Mouse (Mus musculus) brain, embryonic 14.5 days (tissue): Measurements from ENCODE around the gene Fam43a.

ENCODE experiments used
- CTCF ChIP-seq: fragments of 200-500 bp; IDR thresholded peaks from 2 replicates; pipeline ENCODE4 v1.5.1; 2012; ENCODE audit warnings: inconsistent platforms, mild to moderate bottlenecking, moderate library complexity, borderline replicate concordance; ENCODE audit not compliant: insufficient read depth, insufficient read length; ENCODE audit errors: extremely low read depth
- POLR2A ChIP-seq: fragments of 200-500 bp; IDR thresholded peaks from 2 replicates; pipeline ENCODE4 v1.6.1; 2012; ENCODE audit warnings: mild to moderate bottlenecking, inconsistent platforms, borderline replicate concordance; ENCODE audit not compliant: poor library complexity, insufficient read depth, insufficient read length, severe bottlenecking; ENCODE audit errors: extremely low read depth

DNA sequence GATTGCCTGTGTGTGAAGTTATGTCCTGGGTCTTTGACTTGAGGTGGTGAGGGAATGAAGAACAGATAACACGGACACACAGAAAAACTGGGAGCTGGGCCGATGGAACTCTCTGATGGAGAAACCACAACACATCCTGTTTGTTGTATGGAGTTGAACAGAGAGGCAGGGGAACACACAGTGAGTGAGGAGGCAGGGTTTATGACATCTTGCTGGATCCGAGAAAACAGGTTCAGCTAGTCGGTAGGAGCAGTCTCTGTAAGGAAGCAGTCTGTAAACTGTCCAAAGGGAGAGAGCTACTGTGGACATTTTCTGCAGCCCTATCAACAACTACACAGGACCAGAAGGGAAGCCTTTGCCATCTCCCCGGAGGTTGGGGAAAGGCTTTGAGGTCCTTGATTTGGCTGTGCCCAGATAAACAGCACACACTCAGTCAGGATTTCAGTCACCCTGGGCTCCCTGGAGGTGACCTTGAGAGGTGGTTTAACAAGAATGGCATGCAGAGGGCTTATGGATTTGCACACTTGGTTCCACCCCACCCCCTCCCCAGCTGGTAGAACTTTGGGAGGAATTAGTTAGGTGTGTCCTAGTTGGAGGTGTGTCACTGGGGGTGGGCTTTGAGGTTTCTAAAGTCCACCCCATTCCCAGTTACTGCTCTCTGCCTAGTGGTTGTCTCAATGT, 40.1 kb upstream of the Fam43a start:
- TF ChIP-seq POLR2A (no peak), CTCF (no peak)
